Mouse (Mus musculus): ENCODE results near the gene Pitpnc1.

- TF ChIP-seq TCF12 (IDR thresholded peaks at IDR 0.05; ENCODE audit: insufficient read depth, poor library complexity, severe bottlenecking), result no peak
- TF ChIP-seq MYOG (IDR thresholded peaks at IDR 0.05; ENCODE audit: control insufficient read depth in 1 of 3, insufficient read depth in 1 of 3, insufficient read length in 2 of 3, low read depth in 2 of 3), result no peak
- no peak for TF ChIP-seq MAX (IDR thresholded peaks at IDR 0.05; ENCODE audit: low read depth)
- TF ChIP-seq USF1 (IDR thresholded peaks at IDR 0.05; ENCODE audit: low read depth), result no peak
- TF ChIP-seq POLR2A (IDR thresholded peaks at IDR 0.05; ENCODE audit: insufficient read length, low read depth), result no peak
- no peak for TF ChIP-seq CEBPB (IDR thresholded peaks at IDR 0.05; ENCODE audit: insufficient read depth, poor library complexity, severe bottlenecking)
- no peak for TF ChIP-seq MYOD1 (IDR thresholded peaks at IDR 0.05; ENCODE audit: control insufficient read depth in 1 of 3, insufficient read length in 2 of 3, low read depth in 2 of 3)
These were observed 32.3 kb upstream of the Pitpnc1 start for GRCm38 (mm10) chr11:107502801-107503200.
